Mouse (Mus musculus) CD4-positive, CD25-positive, alpha-beta regulatory T cell (primary cell): ENCODE measurements around the gene Chn2. TPM values are rescaled to one million over a fixed set of nuclear protein-coding genes. Genes with fewer than 3 reads are reported as not detected.

Experiments
- polyA plus RNA-seq: library from polyadenylated mRNA; unstranded; fragments of 100-300 nt; shearing (Covaris generic); gene quantifications from one replicate; pipeline ENCODE4 v1.2.1, GENCODE M21; 2017

Chn2 gene
- 15.9 TPM for polyA plus RNA-seq

GRCm38 (mm10) chr6:54039357-54039804 is at the start of gene Chn2:
Chn2 (plus strand) TSS chr6:54039554.

GRCm38 (mm10) chr6:54325246-54325885 is 286.0 kb downstream of the Chn2 start, which contains the start of gene Prr15:
Prr15 (plus strand) TSS chr6:54325835.

Other genes starting within 250 kb of the Chn2 start
- gene Tril, start 218.7 kb upstream of the Chn2 start, polyA plus RNA-seq, result 0.04 TPM
- gene Cpvl, start 60.9 kb upstream of the Chn2 start, polyA plus RNA-seq, result not detected